In the genomic region with DNA sequence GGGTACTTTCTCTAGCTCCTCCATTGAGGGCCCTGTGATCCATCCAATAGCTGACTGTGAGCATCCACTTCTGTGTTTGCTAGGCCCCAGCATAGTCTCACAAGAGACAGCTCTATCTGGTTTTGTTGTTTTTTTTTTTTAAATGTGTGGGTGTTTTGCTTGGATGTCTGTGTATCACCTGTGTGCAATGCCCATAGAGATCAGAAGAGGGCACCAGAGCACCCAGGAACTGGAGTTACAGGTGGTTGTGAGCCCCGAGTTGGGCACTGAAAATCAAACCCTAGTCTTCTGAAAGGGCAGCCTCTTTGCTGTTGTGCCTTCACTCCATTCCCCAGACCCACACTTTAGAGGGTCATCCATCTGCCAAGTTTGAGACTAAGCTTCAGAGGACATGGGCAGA, we compare ENCODE assay signal across 1 mouse cellular context.
TF ChIP-seq lines count a peak whose summit lies in the region.

No protein-coding gene starts in this region.

TF ChIP-seq in ES-E14, 5 proteins besides CTCF, POLR2A, EP300 and RAD21 (continued from another document):
- peak; percentile 57; the same call in 1 of the 2 replicates for TF ChIP-seq ZNF384 (IDR thresholded peaks at IDR 0.05; ENCODE audit: low read depth, low read length)
